Mouse (Mus musculus) heart, adult 2 months (tissue): ENCODE data around the gene Prkag2. TPM values are rescaled to one million over a fixed set of nuclear protein-coding genes. Genes with fewer than 3 reads are reported as not detected.

ENCODE experiments used
- DNase-seq, 2 experiments: peaks; one replicate each; pipeline ENCODE4 v3.0.0; 2021
- H3K27ac ChIP-seq: fragments of 200-600 bp; 2 replicates; pipeline ENCODE4 v1.8.1; 2022
- H3K27me3 ChIP-seq: fragments of 200-500 bp; 2 replicates; pipeline ENCODE4 v1.6.1; 2012; ENCODE audit warnings: mild to moderate bottlenecking, low read length, inconsistent platforms, mixed read lengths; ENCODE audit not compliant: control insufficient read depth, insufficient read depth
- H3K36me3 ChIP-seq: fragments of 200-500 bp; 2 replicates; pipeline ENCODE4 v1.6.1; 2012; ENCODE audit warnings: low read length, inconsistent platforms; ENCODE audit not compliant: control insufficient read depth, insufficient read depth
- H3K4me1 ChIP-seq: fragments of 200-500 bp; 2 replicates; pipeline ENCODE4 v1.6.1; 2011; ENCODE audit warnings: low read length; ENCODE audit not compliant: control insufficient read depth, insufficient read depth
- H3K4me3 ChIP-seq: fragments of 200-600 bp; 2 replicates; pipeline ENCODE4 v1.8.1; 2022
- H3K79me2 ChIP-seq: fragments of 200-500 bp; replicated peaks from 2 replicates; pipeline ENCODE4 v1.6.1; 2012; ENCODE audit warnings: mild to moderate bottlenecking, inconsistent platforms, low read length, moderate library complexity, mixed read lengths; ENCODE audit not compliant: control insufficient read depth, insufficient read depth
- H3K9ac ChIP-seq: fragments of 200-500 bp; 2 replicates; pipeline ENCODE4 v1.6.1; 2012; ENCODE audit warnings: low read depth, mild to moderate bottlenecking, control low read depth, inconsistent platforms, low read length, mixed read lengths
- CTCF ChIP-seq: fragments of 200-600 bp; IDR thresholded peaks from 2 replicates; pipeline ENCODE4 v1.8.1; 2022; ENCODE audit warnings: antibody characterized with exemption, mild to moderate bottlenecking, moderate library complexity
- EP300 ChIP-seq: fragments of 200-500 bp; IDR thresholded peaks from 2 replicates; pipeline ENCODE4 v1.6.1; 2011; ENCODE audit warnings: low read depth, low read length, control low read depth; ENCODE audit not compliant: insufficient read depth
- POLR2A ChIP-seq: fragments of 200-500 bp; IDR thresholded peaks from 2 replicates; pipeline ENCODE4 v1.6.1; 2011; ENCODE audit warnings: mild to moderate bottlenecking, low read depth, low read length, control low read depth; ENCODE audit not compliant: insufficient read depth
- WGBS: fragments of 180-500 bp; shearing (Covaris S2); methylation state at CpG from one replicate; pipeline ENCODE4 v1.1.7; 2018; 5-methylcytosine and 5-hydroxymethylcytosine counted together
- intact Hi-C: fragments of 180-260 bp; cut with DNase I; formaldehyde crosslinking; loops from one replicate; pipeline ENCODE4 v1.15.1; 2025
- polyA plus RNA-seq: library from polyadenylated mRNA; depleted of rRNA; stranded (reverse); fragments of >200 nt; gene quantifications from 2 replicates; pipeline ENCODE4 v1.2.3, GENCODE M21; 2012
- total RNA-seq, 2 experiments: library from RNA; stranded (reverse); gene quantifications; 2 replicates each; pipeline ENCODE4 v1.2.3; 2021

The Prkag2 gene
- total and polyA plus RNA-seq, 3 experiments = 23.9 to 25.9 (median 25.2) TPM

DNA sequence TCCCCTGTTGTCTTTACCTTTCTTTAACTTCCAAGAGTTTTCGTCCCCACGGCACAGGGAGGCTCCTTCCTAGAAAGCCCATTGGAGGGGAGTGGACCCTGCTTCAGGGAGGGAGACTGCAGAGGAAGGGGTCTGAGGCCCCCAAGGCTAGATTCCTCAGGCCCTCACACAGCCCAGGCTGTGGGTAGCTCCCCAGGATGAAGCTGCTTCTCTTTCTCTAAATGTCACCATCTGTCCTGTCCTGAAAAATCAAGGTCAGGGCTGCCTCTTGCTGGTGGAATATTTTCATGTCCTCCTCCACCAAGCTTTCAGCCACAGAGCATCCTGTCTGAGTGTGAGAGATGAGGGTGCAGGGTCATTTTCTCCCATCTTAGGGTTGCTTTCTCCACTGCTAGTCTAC lies 113.5 kb downstream of the Prkag2 start:
- no peak for DNase-seq
- no peak for TF ChIP-seq CTCF
- no peak for TF ChIP-seq POLR2A
- no peak for TF ChIP-seq EP300
- intact Hi-C loops = no loop called here
- H3K4me3 ChIP-seq = no peak overlapping the region
- H3K79me2 ChIP-seq = no peaks in the 10 kb centered on the region
- no peaks in the 10 kb centered on the region for H3K36me3 ChIP-seq
- H3K4me1 ChIP-seq = peaks cover 5% of the 10 kb centered on the region; the same call in 1 of the 2 replicates
- no peak overlapping the region for H3K9ac ChIP-seq
- no peak overlapping the region for H3K27ac ChIP-seq
- no peaks in the 10 kb centered on the region for H3K27me3 ChIP-seq
- whole genome bisulfite sequencing = 87% methylated on average over 2 of the region's 2 CpGs

DNA sequence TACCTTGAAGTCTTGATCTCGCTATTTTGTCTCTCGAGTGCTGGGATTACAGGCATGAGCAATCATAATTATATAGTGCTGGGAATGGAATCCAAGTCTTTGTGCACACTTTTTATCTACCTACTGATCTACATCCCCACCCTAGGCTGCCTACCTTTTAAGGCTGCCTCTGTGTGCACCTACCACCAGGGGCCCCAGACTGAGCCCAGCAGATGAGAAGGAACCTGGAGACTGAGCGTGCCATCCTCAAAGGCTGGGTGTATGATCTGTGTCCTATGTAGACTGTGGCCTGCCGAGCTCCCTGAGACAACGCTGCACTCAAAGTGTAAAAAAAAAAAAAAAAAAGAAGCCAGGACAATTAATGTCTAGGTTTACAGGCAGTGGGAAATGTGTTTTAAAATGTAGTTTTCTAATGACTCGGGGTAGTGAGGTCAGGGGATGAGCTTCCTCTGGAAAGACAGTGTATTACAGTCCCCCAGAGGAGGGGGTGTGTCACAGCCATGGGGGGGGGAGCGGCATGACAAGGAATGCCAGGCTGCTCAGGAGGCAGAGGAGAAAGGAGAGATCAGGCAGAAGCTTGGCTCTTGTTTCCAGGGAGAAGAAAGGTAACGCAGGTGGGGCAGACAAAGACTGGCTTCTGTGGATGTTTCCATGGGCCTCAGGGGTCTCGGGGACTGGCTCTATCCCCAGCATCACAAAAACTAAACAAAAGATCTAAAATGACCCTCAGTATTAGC lies 114.1 kb downstream of the Prkag2 start:
- DNase-seq = no peak
- Histone ChIP-seq H3K79me2 (no peaks in the 10 kb centered on the region), H3K4me3 (no peak overlapping the region), H3K9ac (no peak overlapping the region), H3K36me3 (no peaks in the 10 kb centered on the region), H3K27ac (no peak overlapping the region), H3K27me3 (no peaks in the 10 kb centered on the region), H3K4me1 (peaks cover 10% of the 10 kb centered on the region; the same call in 1 of the 2 replicates)
- WGBS = 76% methylated on average over 9 of the region's 9 CpGs
- intact Hi-C loops = no loop called here
- no peak for TF ChIP-seq POLR2A
- 0 out of 2 replicates have a peak, but pooled peaks have one; percentile 2 for TF ChIP-seq CTCF

DNA sequence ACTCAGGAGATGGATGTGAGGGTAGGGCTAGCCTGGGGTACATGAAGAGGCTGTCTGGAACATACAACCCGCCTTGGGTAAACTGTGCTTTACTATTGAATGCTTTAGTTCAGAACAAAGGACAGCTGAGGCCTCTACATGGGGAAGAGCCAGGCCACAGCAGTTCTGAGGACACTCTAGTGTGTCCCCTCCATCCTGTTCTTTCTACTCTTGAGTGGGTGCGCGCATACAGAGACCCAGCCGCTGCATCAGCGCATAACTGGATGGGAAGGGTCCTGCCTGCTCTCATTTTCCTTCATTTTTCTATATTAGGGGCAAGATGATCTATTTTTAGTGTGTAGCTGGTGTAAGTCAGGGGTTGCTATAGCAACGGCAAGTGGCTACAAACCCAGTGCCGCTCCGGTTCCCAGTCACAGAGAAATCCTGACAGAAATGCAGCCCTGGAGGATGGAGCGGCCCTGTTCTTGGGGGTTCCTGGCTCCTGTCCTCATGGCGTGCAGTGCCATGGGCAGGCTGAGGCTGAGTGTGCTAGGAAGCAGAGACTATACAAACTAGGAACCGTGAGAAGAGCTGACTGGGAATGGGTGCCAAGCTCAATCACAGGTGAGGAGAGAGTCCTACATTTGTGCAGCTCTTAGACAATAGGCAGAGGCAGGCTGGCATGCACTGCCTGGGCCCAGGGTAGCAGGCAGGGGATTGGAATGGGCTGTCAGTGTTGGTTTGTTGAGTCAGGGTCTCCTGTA lies 114.8 kb downstream of the Prkag2 start:
- intact Hi-C loops = no loop called here
- no peaks in the 10 kb centered on the region for H3K36me3 ChIP-seq
- no peak overlapping the region for H3K9ac ChIP-seq
- 56% methylated on average over 11 of the region's 11 CpGs for WGBS
- no peaks in the 10 kb centered on the region for H3K79me2 ChIP-seq
- TF ChIP-seq POLR2A = no peak
- no peak for TF ChIP-seq EP300
- no peak for TF ChIP-seq CTCF
- no peaks in the 10 kb centered on the region for H3K27me3 ChIP-seq
- no peak overlapping the region; the same call in 1 of the 2 replicates for H3K27ac ChIP-seq
- no peak overlapping the region for H3K4me3 ChIP-seq
- peak in 1 of 2 experiments; percentile 36 for DNase-seq
- H3K4me1 ChIP-seq = peaks cover 12% of the 10 kb centered on the region

DNA sequence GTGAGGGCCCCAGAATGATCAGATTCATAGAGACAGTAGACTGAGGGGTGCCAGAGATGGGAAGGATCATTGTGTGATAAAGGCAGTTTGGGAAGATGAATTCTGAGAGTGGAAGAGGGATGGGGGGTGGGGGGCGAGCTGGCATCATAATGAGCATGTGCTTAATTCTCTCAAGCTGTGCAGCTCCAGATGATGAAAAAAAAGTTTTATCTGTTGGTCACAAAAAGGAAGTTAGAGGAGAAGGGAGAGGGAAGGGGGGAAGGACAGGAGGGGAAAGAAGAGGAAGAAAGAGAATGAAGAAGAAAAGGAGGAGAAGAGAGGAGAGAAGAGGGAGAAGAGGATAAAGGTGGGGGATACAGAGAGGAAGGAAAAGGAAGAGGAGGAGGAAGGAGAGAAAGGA lies 116.3 kb downstream of the Prkag2 start:
- TF ChIP-seq CTCF = no peak
- intact Hi-C loops = no loop called here
- H3K9ac ChIP-seq = no peak overlapping the region
- no peak overlapping the region for H3K27ac ChIP-seq
- WGBS = 79% methylated on average over 1 of the region's 1 CpGs
- no peak for DNase-seq
- no peaks in the 10 kb centered on the region for H3K27me3 ChIP-seq
- H3K4me3 ChIP-seq = no peak overlapping the region
- no peaks in the 10 kb centered on the region for H3K79me2 ChIP-seq
- no peaks in the 10 kb centered on the region for H3K36me3 ChIP-seq
- H3K4me1 ChIP-seq = peaks cover 16% of the 10 kb centered on the region

DNA sequence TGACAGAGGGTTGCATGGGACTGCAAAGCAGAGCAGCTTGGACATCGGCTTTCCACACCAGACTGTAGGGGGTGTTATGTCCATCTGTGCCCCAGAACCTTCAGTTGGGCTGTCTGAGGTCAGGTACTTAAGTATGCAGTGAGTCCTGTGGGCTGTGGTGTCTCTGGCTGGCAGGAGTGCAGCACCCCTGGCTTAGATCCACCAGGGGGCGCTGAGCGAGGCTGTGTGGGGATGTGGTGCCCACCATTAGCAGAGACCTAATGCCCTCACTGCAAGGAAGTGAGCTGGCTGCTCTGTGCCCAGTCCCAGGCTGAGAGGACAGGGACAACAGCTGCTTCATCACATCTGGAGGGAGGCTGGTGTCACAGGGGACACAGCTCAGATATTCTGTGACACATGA lies 116.9 kb downstream of the Prkag2 start:
- Histone ChIP-seq H3K27ac (no peak overlapping the region), H3K4me1 (peaks cover 17% of the 10 kb centered on the region), H3K9ac (no peak overlapping the region), H3K79me2 (no peaks in the 10 kb centered on the region), H3K27me3 (no peaks in the 10 kb centered on the region), H3K4me3 (no peak overlapping the region), H3K36me3 (no peaks in the 10 kb centered on the region)
- peak; percentile 75 for TF ChIP-seq CTCF
- no peak for TF ChIP-seq POLR2A
- TF ChIP-seq EP300 = no peak
- WGBS = 14% methylated on average over 3 of the region's 3 CpGs
- peak; percentile 45 to 54 for DNase-seq
- intact Hi-C loops = no loop called here

DNA sequence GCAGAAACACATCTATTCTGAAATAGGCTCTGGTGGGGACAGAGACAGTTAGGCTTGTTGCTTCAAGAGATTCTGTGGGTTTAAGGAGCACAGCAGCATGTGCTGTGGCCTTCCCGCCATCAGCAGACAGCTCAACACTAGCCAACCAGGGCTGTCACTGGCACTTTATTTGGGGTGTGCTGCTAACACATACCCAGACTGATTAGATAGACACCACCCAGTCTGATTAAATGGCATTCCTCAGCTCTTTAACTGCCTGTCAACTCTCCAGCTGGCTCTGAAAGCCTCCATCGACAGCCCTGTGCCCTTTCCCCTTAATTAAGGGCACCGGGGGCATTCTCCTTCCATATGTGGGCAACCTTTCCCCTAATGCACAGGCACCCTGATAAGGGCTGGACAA lies 118.2 kb downstream of the Prkag2 start:
- Histone ChIP-seq H3K4me1 (peaks cover 18% of the 10 kb centered on the region), H3K27ac (peak overlapping the region; percentile 54), H3K9ac (no peak overlapping the region), H3K36me3 (no peaks in the 10 kb centered on the region), H3K79me2 (no peaks in the 10 kb centered on the region), H3K27me3 (no peaks in the 10 kb centered on the region), H3K4me3 (no peak overlapping the region)
- intact Hi-C loops = no loop called here
- TF ChIP-seq POLR2A (no peak), EP300 (no peak), CTCF (no peak)
- whole genome bisulfite sequencing = 41% methylated on average over 3 of the region's 3 CpGs
- DNase-seq = peak in 1 of 2 experiments; percentile 38
